Mouse (Mus musculus): ENCODE measurements at regions not wholly inside any gene's neighbourhood (a gene's known extent, or its start where the extent isn't known, plus 50 kb on each side); places are given as distances from the start of the nearest gene placed in this dataset.

GRCm38 (mm10) chr9:118374680-118375079 lies 103.3 kb upstream of the Eomes start:
- WGBS = 77% methylated on average over 5 of the region's 5 CpGs
- DNase-seq = no peak
- Histone ChIP-seq H3K4me3 (no peak overlapping the region), H3K79me2 (replicated peaks; ENCODE audit: control insufficient read depth, insufficient read depth, low read length) (no peaks in the 10 kb centered on the region), H3K27me3 (ENCODE audit: control insufficient read depth, insufficient read depth, low read length) (no peaks in the 10 kb centered on the region), H3K9ac (ENCODE audit: low read depth, low read length) (no peak overlapping the region), H3K4me1 (ENCODE audit: control insufficient read depth, insufficient read depth, low read length) (no peaks in the 10 kb centered on the region), H3K27ac (no peak overlapping the region), H3K36me3 (ENCODE audit: control insufficient read depth, insufficient read depth, low read length) (no peaks in the 10 kb centered on the region)
- TF ChIP-seq CTCF (IDR thresholded peaks at IDR 0.05) (no peak), EP300 (IDR thresholded peaks at IDR 0.05; ENCODE audit: insufficient read depth, low read depth, low read length) (no peak), POLR2A (IDR thresholded peaks at IDR 0.05; ENCODE audit: insufficient read depth, low read depth, low read length) (no peak)
- intact Hi-C loops (cut with DNase I) = no loop called here

- no peaks in the 10 kb centered on the region for H3K27me3 ChIP-seq (ENCODE audit: control insufficient read depth, insufficient read depth, low read length)
- H3K36me3 ChIP-seq (ENCODE audit: control insufficient read depth, insufficient read depth, low read length) = no peaks in the 10 kb centered on the region
- H3K4me1 ChIP-seq (ENCODE audit: control insufficient read depth, insufficient read depth, low read length) = no peaks in the 10 kb centered on the region
- no peak overlapping the region for H3K27ac ChIP-seq
- DNase-seq = no peak
- TF ChIP-seq POLR2A (IDR thresholded peaks at IDR 0.05; ENCODE audit: insufficient read depth, low read depth, low read length) (no peak), EP300 (IDR thresholded peaks at IDR 0.05; ENCODE audit: insufficient read depth, low read depth, low read length) (no peak), CTCF (IDR thresholded peaks at IDR 0.05) (no peak)
- 13% methylated on average over 6 of the region's 6 CpGs for WGBS
- no peak overlapping the region for H3K4me3 ChIP-seq
- intact Hi-C loops (cut with DNase I) = no loop called here
- no peaks in the 10 kb centered on the region for H3K79me2 ChIP-seq (replicated peaks; ENCODE audit: control insufficient read depth, insufficient read depth, low read length)
- peak overlapping the region; percentile 12; the same call in 1 of the 2 replicates for H3K9ac ChIP-seq (ENCODE audit: low read depth, low read length)
Measured at GRCm38 (mm10) chr9:118379055-118379454, 99.0 kb upstream of the Eomes start.

- H3K27ac ChIP-seq = no peak overlapping the region
- no peak for TF ChIP-seq POLR2A (IDR thresholded peaks at IDR 0.05; ENCODE audit: insufficient read depth, low read depth, low read length)
- TF ChIP-seq EP300 (IDR thresholded peaks at IDR 0.05; ENCODE audit: insufficient read depth, low read depth, low read length) = no peak
- TF ChIP-seq CTCF (IDR thresholded peaks at IDR 0.05) = no peak
- no peaks in the 10 kb centered on the region for H3K27me3 ChIP-seq (ENCODE audit: control insufficient read depth, insufficient read depth, low read length)
- H3K36me3 ChIP-seq (ENCODE audit: control insufficient read depth, insufficient read depth, low read length) = no peaks in the 10 kb centered on the region
- intact Hi-C loops (cut with DNase I) = no loop called here
- H3K4me1 ChIP-seq (ENCODE audit: control insufficient read depth, insufficient read depth, low read length) = no peaks in the 10 kb centered on the region
- no peak overlapping the region for H3K9ac ChIP-seq (ENCODE audit: low read depth, low read length)
- WGBS = 88% methylated on average over 3 of the region's 3 CpGs
- DNase-seq = no peak
- no peaks in the 10 kb centered on the region for H3K79me2 ChIP-seq (replicated peaks; ENCODE audit: control insufficient read depth, insufficient read depth, low read length)
- H3K4me3 ChIP-seq = no peak overlapping the region
Measured at GRCm38 (mm10) chr9:118382532-118382931, 95.5 kb upstream of the Eomes start.

GRCm38 (mm10) chr9:118384610-118385009 lies 93.4 kb upstream of the Eomes start:
- intact Hi-C loops (cut with DNase I) = no loop called here
- WGBS = 2% methylated on average over 2 of the region's 2 CpGs

GRCm38 (mm10) chr9:118387631-118388030 lies 90.4 kb upstream of the Eomes start:
- no peak overlapping the region for H3K27ac ChIP-seq
- no peaks in the 10 kb centered on the region for H3K79me2 ChIP-seq (replicated peaks; ENCODE audit: control insufficient read depth, insufficient read depth, low read length)
- DNase-seq = no peak
- H3K4me3 ChIP-seq = no peak overlapping the region
- no peak for TF ChIP-seq EP300 (IDR thresholded peaks at IDR 0.05; ENCODE audit: insufficient read depth, low read depth, low read length)
- TF ChIP-seq POLR2A (IDR thresholded peaks at IDR 0.05; ENCODE audit: insufficient read depth, low read depth, low read length) = no peak
- TF ChIP-seq CTCF (IDR thresholded peaks at IDR 0.05) = no peak
- intact Hi-C loops (cut with DNase I) = no loop called here
- H3K4me1 ChIP-seq (ENCODE audit: control insufficient read depth, insufficient read depth, low read length) = no peaks in the 10 kb centered on the region
- peaks cover 4% of the 10 kb centered on the region for H3K27me3 ChIP-seq (ENCODE audit: control insufficient read depth, insufficient read depth, low read length)
- WGBS = 51% methylated on average over 8 of the region's 8 CpGs
- H3K36me3 ChIP-seq (ENCODE audit: control insufficient read depth, insufficient read depth, low read length) = no peaks in the 10 kb centered on the region
- H3K9ac ChIP-seq (ENCODE audit: low read depth, low read length) = no peak overlapping the region

More at GRCm38 (mm10) chr9:118384610-118385009, 93.4 kb upstream of the Eomes start:
- no peaks in the 10 kb centered on the region for H3K4me1 ChIP-seq (ENCODE audit: control insufficient read depth, insufficient read depth, low read length)
- no peaks in the 10 kb centered on the region for H3K36me3 ChIP-seq (ENCODE audit: control insufficient read depth, insufficient read depth, low read length)
- no peak for TF ChIP-seq CTCF (IDR thresholded peaks at IDR 0.05)
- TF ChIP-seq EP300 (IDR thresholded peaks at IDR 0.05; ENCODE audit: insufficient read depth, low read depth, low read length) = no peak
- no peak for TF ChIP-seq POLR2A (IDR thresholded peaks at IDR 0.05; ENCODE audit: insufficient read depth, low read depth, low read length)
- H3K27ac ChIP-seq = no peak overlapping the region
- peaks cover 4% of the 10 kb centered on the region for H3K27me3 ChIP-seq (ENCODE audit: control insufficient read depth, insufficient read depth, low read length)
- H3K9ac ChIP-seq (ENCODE audit: low read depth, low read length) = no peak overlapping the region
- no peaks in the 10 kb centered on the region for H3K79me2 ChIP-seq (replicated peaks; ENCODE audit: control insufficient read depth, insufficient read depth, low read length)
- no peak for DNase-seq
- no peak overlapping the region for H3K4me3 ChIP-seq

GRCm38 (mm10) chr9:118389481-118390334 lies 88.3 kb upstream of the Eomes start:
- DNase-seq = peak in 1 of 2 experiments; percentile 5
- Histone ChIP-seq H3K27me3 (ENCODE audit: control insufficient read depth, insufficient read depth, low read length) (peaks cover 4% of the 10 kb centered on the region), H3K79me2 (replicated peaks; ENCODE audit: control insufficient read depth, insufficient read depth, low read length) (no peaks in the 10 kb centered on the region), H3K4me3 (no peak overlapping the region), H3K36me3 (ENCODE audit: control insufficient read depth, insufficient read depth, low read length) (no peaks in the 10 kb centered on the region), H3K9ac (ENCODE audit: low read depth, low read length) (no peak overlapping the region), H3K27ac (no peak overlapping the region), H3K4me1 (ENCODE audit: control insufficient read depth, insufficient read depth, low read length) (no peaks in the 10 kb centered on the region)
- 18% methylated on average over 27 of the region's 27 CpGs for WGBS
- TF ChIP-seq POLR2A (IDR thresholded peaks at IDR 0.05; ENCODE audit: insufficient read depth, low read depth, low read length) (no peak), EP300 (IDR thresholded peaks at IDR 0.05; ENCODE audit: insufficient read depth, low read depth, low read length) (no peak), CTCF (IDR thresholded peaks at IDR 0.05) (no peak)
- intact Hi-C loops (cut with DNase I) = no loop called here

All from heart, adult 2 months (tissue).